Comparison of ENCODE assay signal across 7 mouse cellular contexts in the genomic region with DNA sequence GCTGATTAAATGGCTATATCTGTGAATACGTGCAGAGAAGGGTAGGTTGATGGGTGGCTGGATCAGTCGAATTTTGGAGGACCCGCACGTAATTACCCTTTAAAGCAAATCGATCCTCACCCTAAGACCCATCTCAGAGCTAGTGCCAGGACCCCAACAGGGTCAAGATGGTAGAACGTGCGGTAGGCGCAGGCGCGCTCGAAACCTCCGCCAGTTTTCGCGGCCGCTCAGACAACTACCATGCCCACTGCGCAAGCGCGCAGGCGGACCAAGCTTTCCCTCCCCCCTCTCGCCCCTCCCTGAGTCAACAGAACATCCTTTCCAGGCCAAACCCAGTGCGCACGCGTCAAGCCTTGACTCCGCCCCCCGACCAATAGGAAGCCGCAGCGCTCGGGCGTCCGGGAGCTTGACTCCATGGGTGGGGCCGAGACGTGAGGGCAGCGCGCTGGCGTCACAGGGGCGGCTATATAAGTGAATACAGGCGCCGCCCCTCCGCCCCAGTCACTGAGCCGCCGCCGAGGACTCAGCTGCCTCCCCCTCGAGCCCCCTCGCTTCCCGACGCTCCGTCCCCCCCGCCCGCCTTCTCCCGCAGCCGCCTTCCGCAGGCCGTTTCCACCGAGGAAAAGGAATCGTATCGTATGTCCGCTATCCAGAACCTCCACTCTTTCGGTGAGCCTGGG. TPM values are rescaled to one million over a fixed set of nuclear protein-coding genes. Genes with fewer than 3 reads are reported as not detected.
DNase-seq lines count a peak whose midpoint lies in the region; ATAC-seq lines count a peak whose summit lies in the region.

Eif1 (plus strand) TSS at position 394 of the 680 bp plus-strand sequence.

- under 1% methylated on average over 55 of the region's 58 CpGs for WGBS in embryonic facial prominence, embryonic 11.5 days
- WGBS in limb, embryonic 10.5 days, result under 1% methylated on average over 57 of the region's 58 CpGs
- WGBS in midbrain, embryonic 13.5 days, result under 1% methylated on average over 55 of the region's 58 CpGs

- peak within 1 kb of the TSS; percentile 90 for H3K9ac ChIP-seq in embryonic facial prominence, embryonic 11.5 days (replicated peaks; ENCODE audit: low read length)
- H3K9ac ChIP-seq in midbrain, embryonic 13.5 days (replicated peaks), result peak within 1 kb of the TSS; percentile 96

- H3K27me3 ChIP-seq in embryonic facial prominence, embryonic 11.5 days (ENCODE audit: control insufficient read depth, insufficient read depth, low read length), result no peaks in the 10 kb centered on the region
- H3K27me3 ChIP-seq in limb, embryonic 10.5 days (ENCODE audit: low read depth, poor library complexity, severe bottlenecking), result no peaks in the 10 kb centered on the region
- no peaks in the 10 kb centered on the region for H3K27me3 ChIP-seq in midbrain, embryonic 13.5 days

- peak within 1 kb of the TSS; percentile 93 for H3K27ac ChIP-seq in embryonic facial prominence, embryonic 11.5 days (replicated peaks; ENCODE audit: low read depth, low read length)
- peak within 1 kb of the TSS; percentile 99 for H3K27ac ChIP-seq in limb, embryonic 10.5 days
- peak within 1 kb of the TSS; percentile 98 for H3K27ac ChIP-seq in midbrain, embryonic 13.5 days

- peak within 1 kb of the TSS; percentile 68 for H3K4me2 ChIP-seq in embryonic facial prominence, embryonic 11.5 days (ENCODE audit: low read depth, low read length)
- peak within 1 kb of the TSS; percentile 90 for H3K4me2 ChIP-seq in midbrain, embryonic 13.5 days (replicated peaks)

- no peaks in the 10 kb centered on the region for H3K9me3 ChIP-seq in embryonic facial prominence, embryonic 11.5 days (replicated peaks; ENCODE audit: control insufficient read depth, low read length)
- no peaks in the 10 kb centered on the region for H3K9me3 ChIP-seq in limb, embryonic 10.5 days (replicated peaks)
- H3K9me3 ChIP-seq in midbrain, embryonic 13.5 days, result no peaks in the 10 kb centered on the region

- DNase-seq in adrenal gland, postnatal 14 days, result peak; percentile 100
- peak; percentile 100 for DNase-seq in embryonic facial prominence, embryonic 11.5 days (ENCODE audit: low spot score)
- DNase-seq in kidney, adult 11 months, result peak; percentile 99
- peak; percentile 100 for DNase-seq in limb, embryonic 10.5 days (ENCODE audit: low spot score)
- DNase-seq in spleen, adult 12 weeks (ENCODE audit: low spot score), result peak; percentile 100

- ATAC-seq in embryonic facial prominence, embryonic 11.5 days (replicated peaks; ENCODE audit: insufficient number of reproducible peaks, low FRiP score, low TSS enrichment, low read depth), result peak; percentile 89
- peak; percentile 79 for ATAC-seq in granulocyte monocyte progenitor cell, adult 5-6 weeks (replicated peaks; ENCODE audit: poor library complexity, severe bottlenecking)
- peak; percentile 90 for ATAC-seq in midbrain, embryonic 13.5 days

- H3K4me1 ChIP-seq in embryonic facial prominence, embryonic 11.5 days (ENCODE audit: control insufficient read depth, insufficient read depth, low read length), result no peaks in the 10 kb centered on the region
- peaks cover 8% of the 10 kb centered on the region; the same call in 1 of the 2 replicates for H3K4me1 ChIP-seq in limb, embryonic 10.5 days
- H3K4me1 ChIP-seq in midbrain, embryonic 13.5 days (replicated peaks), result peaks cover 19% of the 10 kb centered on the region

- no peaks in the 10 kb centered on the region for H3K36me3 ChIP-seq in embryonic facial prominence, embryonic 11.5 days (replicated peaks; ENCODE audit: control insufficient read depth, insufficient read depth, low read depth, low read length)
- peaks cover 24% of the 10 kb centered on the region for H3K36me3 ChIP-seq in limb, embryonic 10.5 days
- peaks cover 19% of the 10 kb centered on the region for H3K36me3 ChIP-seq in midbrain, embryonic 13.5 days

- peak within 1 kb of the TSS; percentile 80 for H3K4me3 ChIP-seq in embryonic facial prominence, embryonic 11.5 days (ENCODE audit: low read depth, low read length)
- H3K4me3 ChIP-seq in limb, embryonic 10.5 days, result peak within 1 kb of the TSS; percentile 95
- peak within 1 kb of the TSS; percentile 78 for H3K4me3 ChIP-seq in midbrain, embryonic 13.5 days (replicated peaks)

RNA-seq across cellular contexts. Expression of gene Eif1, which starts in this region (rescaled TPM):
- total RNA-seq in adrenal gland, postnatal 14 days (2021), result 987 and 1,021 TPM in 2 replicates
- 1,683 and 1,757 TPM in 2 replicates for polyA plus RNA-seq in embryonic facial prominence, embryonic 11.5 days (2014; fragmentation: Nextera tagmentation; extraction: Ambion mirVana)
- total RNA-seq in granulocyte monocyte progenitor cell, adult 5-6 weeks (2014; fragmentation: Nextera tagmentation), result 716 and 727 TPM in 2 replicates
- 109 and 139 TPM in 2 replicates for total RNA-seq in granulocyte monocyte progenitor cell, adult 5-6 weeks (2017)
- 1,486 and 1,565 TPM in 2 replicates for polyA plus RNA-seq in limb, embryonic 10.5 days (2016; fragmentation: Nextera tagmentation; extraction: Ambion mirVana)
- 1,443 and 1,564 TPM in 2 replicates for polyA plus RNA-seq in midbrain, embryonic 13.5 days (2015; fragmentation: Nextera tagmentation; extraction: Ambion mirVana)

Comparison
In these comparisons a context has a peak if more than half of its experiments do, and no peak if none do; other contexts are left out.
1. Peak in every context shown above with its lines: DNase-seq, ATAC-seq, H3K4me3 ChIP-seq and H3K27ac ChIP-seq.